Mouse (Mus musculus) MEL (cell line): ENCODE results near the gene Wfdc10.

Experiments used
- CTCF ChIP-seq, 3 experiments: IDR thresholded peaks in 2 of 3; conservative IDR thresholded peaks in 1 of 3; 2 replicates each; pipeline ENCODE4 v1.5.1; 2011 to 2012; ENCODE audit warnings: low read length in 3 of 3, low read depth in 2 of 3, mild to moderate bottlenecking in 2 of 3, improper control_type of control experiment in 1 of 3, inconsistent platforms in 1 of 3, mixed read lengths in 1 of 3, moderate library complexity in 1 of 3; ENCODE audit not compliant: control insufficient read depth in 1 of 3, insufficient read depth in 1 of 3, poor library complexity in 1 of 3, severe bottlenecking in 1 of 3
- MAX ChIP-seq: IDR thresholded peaks from 2 replicates; pipeline ENCODE4 v1.6.1; 2011; ENCODE audit warnings: low read length, improper control_type of control experiment

GRCm38 (mm10) chr2:164619050-164619449 lies 36.8 kb upstream of the Wfdc10 start:
- TF ChIP-seq CTCF (IDR thresholded peaks at IDR 0.05 in 2 of 3, conservative IDR thresholded peaks at IDR 0.05 in 1 of 3; ENCODE audit: control insufficient read depth in 1 of 3, insufficient read depth in 1 of 3, low read depth in 2 of 3, low read length in 3 of 3, poor library complexity in 1 of 3, severe bottlenecking in 1 of 3) (no peak), MAX (no peak)
